Mouse (Mus musculus) heart, adult 2 months (tissue): ENCODE results near the gene Srms.

Experiments
- CTCF ChIP-seq: fragments of 200-600 bp; IDR thresholded peaks from 2 replicates; pipeline ENCODE4 v1.8.1; 2022; ENCODE audit warnings: antibody characterized with exemption, mild to moderate bottlenecking, moderate library complexity
- EP300 ChIP-seq: fragments of 200-500 bp; IDR thresholded peaks from 2 replicates; pipeline ENCODE4 v1.6.1; 2011; ENCODE audit warnings: low read depth, low read length, control low read depth; ENCODE audit not compliant: insufficient read depth
- POLR2A ChIP-seq: fragments of 200-500 bp; IDR thresholded peaks from 2 replicates; pipeline ENCODE4 v1.6.1; 2011; ENCODE audit warnings: mild to moderate bottlenecking, low read depth, low read length, control low read depth; ENCODE audit not compliant: insufficient read depth

DNA sequence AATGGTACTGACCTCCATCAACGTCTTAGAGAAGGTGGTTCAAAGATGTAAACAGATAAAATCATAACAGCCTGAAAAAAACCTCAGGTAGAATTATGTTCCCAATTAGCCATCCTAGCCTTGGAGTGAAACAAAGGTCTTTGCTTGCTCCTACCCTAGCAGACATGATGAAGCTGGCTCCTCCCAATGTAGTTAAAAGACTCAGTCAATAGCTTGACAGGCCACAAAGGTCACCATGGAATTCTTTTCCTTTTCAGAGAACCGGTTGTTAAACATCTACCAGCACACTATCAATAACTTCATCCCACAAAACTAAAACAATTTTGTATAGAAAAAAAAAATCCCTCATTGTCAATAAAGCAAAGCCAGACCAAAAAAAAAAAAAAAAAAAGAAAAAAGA lies 32.0 kb upstream of the Srms start:
- TF ChIP-seq CTCF (no peak), POLR2A (no peak), EP300 (no peak)
